Mouse (Mus musculus): ENCODE measurements around the gene Olfr643. TPM values are rescaled to one million over a fixed set of nuclear protein-coding genes. Genes with fewer than 3 reads are reported as not detected.
"Not testable (repeated sequence)": the region's sequence is repeated elsewhere in the genome, so short reads cannot be mapped to it uniquely, and the experiment has no call there.

Gene Olfr643
- polyA plus RNA-seq, 1 experiment: not detected

GRCm38 (mm10) chr7:104018953-104019352, 118.3 kb downstream of the Olfr643 start:
- no peak for DNase-seq (ENCODE audit: low read depth)

DNA sequence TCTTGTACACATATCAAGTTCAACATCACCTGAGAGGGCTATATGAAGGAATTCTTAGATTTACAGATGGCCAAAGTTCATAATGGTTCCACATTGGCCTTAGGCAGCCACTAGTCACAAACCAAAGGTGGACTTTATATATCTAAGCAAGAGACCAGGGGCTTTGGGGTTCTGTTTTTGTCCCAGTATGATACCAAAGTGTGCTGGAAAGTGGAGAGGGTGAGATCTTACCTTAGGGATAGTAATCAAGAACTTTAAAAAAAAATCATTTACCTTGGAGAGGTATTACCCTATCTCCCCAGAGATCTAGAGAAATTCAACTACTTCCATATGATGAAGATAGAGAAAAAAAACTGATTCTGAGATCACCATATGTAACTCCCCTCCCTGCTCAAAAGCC, 120.0 kb downstream of the Olfr643 start, which contains the start of gene Olfr639:
TSS of gene Olfr639 (minus strand) at position 101 of the 400 bp plus-strand sequence.
- DNase-seq (ENCODE audit: low read depth): no peak

DNA sequence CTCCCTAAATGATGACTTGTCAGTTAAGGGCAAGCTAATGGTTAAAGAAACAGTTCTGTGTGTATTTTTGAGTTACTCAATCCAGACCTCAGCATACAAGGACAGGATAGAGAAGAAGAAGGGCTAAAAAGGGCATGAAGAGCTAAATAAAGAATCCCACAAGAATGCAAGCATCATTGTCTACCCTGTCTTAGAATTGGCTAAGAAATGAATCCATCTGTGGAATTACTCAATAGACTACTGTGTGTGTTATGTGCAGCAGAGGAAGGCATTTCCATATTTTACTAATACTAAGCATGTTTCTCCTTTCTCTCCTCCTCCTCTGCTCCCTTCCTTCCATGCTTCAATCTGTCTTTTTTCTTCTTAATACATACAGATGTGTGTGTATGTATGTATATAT, 138.1 kb downstream of the Olfr643 start:
- no peak for DNase-seq (ENCODE audit: low read depth)

GRCm38 (mm10) chr7:103998446-103998845, 138.8 kb downstream of the Olfr643 start, which contains the start of gene Olfr638:
Gene Olfr638, plus strand, starts transcription at chr7:103998746.
- DNase-seq (ENCODE audit: low read depth): no peak

DNA sequence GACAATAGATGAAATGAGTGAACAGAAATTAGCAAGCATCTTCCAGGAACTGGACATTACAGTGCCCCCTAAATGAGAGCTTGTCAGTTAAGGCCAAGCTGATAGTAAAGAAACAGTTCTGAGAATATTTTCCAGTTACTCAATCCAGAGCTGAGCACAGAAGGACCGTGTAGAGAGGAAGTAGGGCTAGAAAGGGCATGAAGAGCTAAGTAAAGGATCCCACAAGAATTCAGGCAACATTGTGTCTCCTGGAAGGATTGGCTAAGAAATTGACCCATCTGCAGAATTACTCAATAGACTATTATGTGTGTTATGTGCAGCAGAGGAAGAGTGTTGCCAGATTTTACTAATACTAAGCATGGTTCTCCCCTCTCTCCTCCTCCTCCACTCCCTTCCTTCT, 165.4 kb downstream of the Olfr643 start:
- no peak for DNase-seq (ENCODE audit: low read depth)

DNA sequence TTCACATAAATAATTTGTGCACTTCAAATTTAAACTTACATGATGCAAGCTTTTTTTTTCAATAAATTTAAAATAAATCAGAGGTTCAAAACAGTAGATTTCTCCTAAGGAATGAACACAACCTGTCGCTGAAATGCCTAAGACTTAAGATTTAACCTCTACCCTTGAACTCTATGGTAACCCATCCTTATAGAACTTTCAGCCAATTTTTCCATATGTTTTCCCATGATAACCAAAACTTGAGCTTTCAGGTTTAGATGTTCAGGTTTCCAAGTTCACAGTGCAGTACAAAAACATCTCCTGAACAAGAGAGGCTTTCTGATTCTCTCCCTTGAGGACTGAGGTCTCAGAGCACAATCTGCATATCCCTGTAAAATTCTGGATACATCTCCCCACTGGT, 166.4 kb downstream of the Olfr643 start, which contains the start of gene Olfr635:
TSS of gene Olfr635 (plus strand) at position 301 of the 400 bp plus-strand sequence.
- DNase-seq (ENCODE audit: low read depth): no peak

- not testable (repeated sequence) for DNase-seq (ENCODE audit: low read depth)
These were observed 170.3 kb downstream of the Olfr643 start for GRCm38 (mm10) chr7:103966873-103967272.

Other genes starting within 250 kb of the Olfr643 start
- not detected in 2 replicates for gene Olfr64, start 242.9 kb downstream of the Olfr643 start, polyA plus RNA-seq (2012; rRNA removed)
- not detected in 2 replicates for gene Olfr65, start 233.9 kb downstream of the Olfr643 start, polyA plus RNA-seq (2012; rRNA removed)
- gene Olfr631, start 208.6 kb downstream of the Olfr643 start, polyA plus RNA-seq (2012; rRNA removed): not detected in 2 replicates
- gene Olfr632, start 203.1 kb downstream of the Olfr643 start, polyA plus RNA-seq (2012; rRNA removed): not detected in 2 replicates
- not detected in 2 replicates for gene Olfr633, start 193.0 kb downstream of the Olfr643 start, polyA plus RNA-seq (2012; rRNA removed)
- not detected in 2 replicates for gene Olfr635, start 166.3 kb downstream of the Olfr643 start, polyA plus RNA-seq (2012; rRNA removed)
- gene Olfr638, start 138.7 kb downstream of the Olfr643 start, polyA plus RNA-seq (2012; rRNA removed): not detected in 2 replicates
- not detected in 2 replicates for gene Olfr639, start 120.1 kb downstream of the Olfr643 start, polyA plus RNA-seq (2012; rRNA removed)
- not detected in 2 replicates for gene Olfr640, start 111.8 kb downstream of the Olfr643 start, polyA plus RNA-seq (2012; rRNA removed)
- not detected in 2 replicates for gene Olfr641, start 102.0 kb downstream of the Olfr643 start, polyA plus RNA-seq (2012; rRNA removed)
- gene Olfr642, start 84.7 kb downstream of the Olfr643 start, polyA plus RNA-seq (2012; rRNA removed): not detected in 2 replicates
- gene 4930516K23Rik, start 76.0 kb downstream of the Olfr643 start, polyA plus RNA-seq (2012; rRNA removed): not detected in 2 replicates
- not detected in 2 replicates for gene Olfr644, start 65.5 kb downstream of the Olfr643 start, polyA plus RNA-seq (2012; rRNA removed)
- not detected in 2 replicates for gene Olfr645, start 51.9 kb downstream of the Olfr643 start, polyA plus RNA-seq (2012; rRNA removed)
- gene Olfr646, start 32.5 kb downstream of the Olfr643 start, polyA plus RNA-seq (2012; rRNA removed): not detected in 2 replicates
- 0.14 and 0.34 TPM in 2 replicates for gene Ubqln5, start 7.6 kb downstream of the Olfr643 start, polyA plus RNA-seq (2012; rRNA removed)
- gene Ubqln3, start 5.9 kb upstream of the Olfr643 start, polyA plus RNA-seq (2012; rRNA removed): 1.6 and 2.4 TPM in 2 replicates
- 2.4 TPM in 2 replicates for gene Ubqlnl, start 13.2 kb upstream of the Olfr643 start, polyA plus RNA-seq (2012; rRNA removed)
- gene Olfm5, start 27.4 kb upstream of the Olfr643 start, polyA plus RNA-seq (2012; rRNA removed): 0.05 TPM in 1 of 2 replicates, not detected in the other
- 0.05 TPM in 1 of 2 replicates, not detected in the other for gene Olfr648, start 46.0 kb upstream of the Olfr643 start, polyA plus RNA-seq (2012; rRNA removed)
- not detected in 2 replicates for gene Olfr649, start 58.6 kb upstream of the Olfr643 start, polyA plus RNA-seq (2012; rRNA removed)
- 1.3 TPM in 2 replicates for gene Trim6, start 81.4 kb upstream of the Olfr643 start, polyA plus RNA-seq (2012; rRNA removed)
- gene Trim34a, start 107.1 kb upstream of the Olfr643 start, polyA plus RNA-seq (2012; rRNA removed): 4.7 and 5.2 TPM in 2 replicates
- gene Trim5, start 150.7 kb upstream of the Olfr643 start, polyA plus RNA-seq (2012; rRNA removed): 0.42 TPM in 2 replicates
- 3.6 and 3.8 TPM in 2 replicates for gene Trim12a, start 178.1 kb upstream of the Olfr643 start, polyA plus RNA-seq (2012; rRNA removed)
- 3.6 and 4.3 TPM in 2 replicates for gene Trim34b, start 192.1 kb upstream of the Olfr643 start, polyA plus RNA-seq (2012; rRNA removed)
- gene Trim12c, start 216.0 kb upstream of the Olfr643 start, polyA plus RNA-seq (2012; rRNA removed): 5.0 and 5.3 TPM in 2 replicates
- 0.11 and 0.12 TPM in 2 replicates for gene Trim30b, start 232.5 kb upstream of the Olfr643 start, polyA plus RNA-seq (2012; rRNA removed)

All from gonadal fat pad, adult 2 months (tissue).